Mouse (Mus musculus) urinary bladder, postnatal 36 days (tissue): Measurements from ENCODE around the gene Olfr624.
"Not testable (repeated sequence)": the region's sequence is repeated elsewhere in the genome, so short reads cannot be mapped to it uniquely, and the experiment has no call there.

Experiments
- DNase-seq, 2 experiments: peaks; one replicate each; pipeline ENCODE4 v3.0.0; 2022; ENCODE audit warnings: low spot score in 2 of 2, mixed read lengths in 1 of 2

Olfr624 gene

GRCm38 (mm10) chr7:103671091-103671490 is at the start of gene Olfr624:
Olfr624 (minus strand) TSS chr7:103671191.
- no peak for DNase-seq

- DNase-seq, result not testable (repeated sequence)
Measured at GRCm38 (mm10) chr7:103716398-103716797, 45.4 kb upstream of the Olfr624 start.

- no peak for DNase-seq
Measured at GRCm38 (mm10) chr7:103714371-103714770, 43.4 kb upstream of the Olfr624 start, which contains the start of gene Olfr243. Olfr243 (plus strand) TSS chr7:103714671.

GRCm38 (mm10) chr7:103712024-103712423 is 41.0 kb upstream of the Olfr624 start:
- no peak for DNase-seq

DNA sequence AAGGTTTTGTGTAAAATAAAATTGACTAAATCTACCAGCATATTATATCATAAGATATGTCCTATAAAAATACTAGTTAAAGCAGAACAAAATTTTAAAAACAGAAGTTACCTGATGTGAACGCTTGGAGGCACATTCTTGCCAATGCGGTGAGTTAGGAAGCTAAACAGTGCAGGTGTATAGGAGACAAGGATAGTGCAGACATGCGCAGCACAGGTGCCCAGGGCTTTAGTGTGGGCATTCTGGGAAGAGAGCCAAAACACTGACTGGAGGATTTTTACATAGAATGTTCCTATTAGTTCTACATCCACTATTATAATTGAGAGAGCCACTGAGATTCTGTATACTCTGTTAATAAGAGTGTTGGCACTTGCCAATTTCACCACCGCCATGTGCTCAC is 28.5 kb upstream of the Olfr624 start:
- DNase-seq, result no peak

DNA sequence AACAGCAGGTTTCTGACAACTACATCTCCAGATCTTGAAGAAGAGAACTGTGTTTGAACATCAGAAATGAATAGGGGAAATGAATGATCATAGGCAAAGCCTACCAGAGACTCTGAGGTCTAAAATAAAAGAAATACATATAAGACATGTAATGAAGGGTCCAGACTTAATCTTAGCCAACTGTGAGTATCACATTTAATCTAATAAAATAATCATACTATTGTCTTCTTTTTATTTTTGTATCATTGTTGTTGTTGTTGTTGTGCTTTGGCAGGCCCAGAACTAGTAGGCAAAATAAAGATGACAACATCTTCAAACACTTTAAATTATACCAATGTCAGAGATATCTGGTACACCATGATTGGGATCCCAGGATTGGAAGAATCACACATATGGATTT is 11.4 kb upstream of the Olfr624 start, which contains the start of gene Olfr625-ps1:
Gene Olfr625-ps1 (plus strand): TSS at position 301 of the 400 bp plus-strand sequence.
- no peak for DNase-seq

DNA sequence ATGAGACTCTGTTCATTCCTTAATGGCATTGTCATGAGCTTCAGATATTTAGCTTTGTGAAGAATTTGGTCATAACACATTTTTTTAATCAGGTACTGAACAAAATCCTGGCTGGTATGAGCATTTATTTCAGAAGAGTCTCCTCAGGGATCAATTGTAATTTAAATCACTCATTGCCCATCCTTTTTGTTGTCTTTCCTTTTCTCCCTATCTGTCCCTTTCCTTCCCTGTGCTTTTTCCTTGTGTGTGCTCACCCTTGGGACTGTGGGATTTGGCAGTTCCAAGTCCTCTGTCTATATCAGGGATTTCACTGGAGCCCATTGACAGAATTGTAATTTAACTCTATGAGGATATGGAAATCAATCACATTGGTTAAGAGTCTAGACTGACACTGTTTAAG is 7.4 kb downstream of the Olfr624 start, which contains the start of gene Olfr623:
Gene Olfr623 (minus strand): TSS at position 101 of the 400 bp plus-strand sequence.
- no peak for DNase-seq

- DNase-seq, result no peak
Measured at GRCm38 (mm10) chr7:103644070-103644469, 26.9 kb downstream of the Olfr624 start.

GRCm38 (mm10) chr7:103642602-103643001 is 28.4 kb downstream of the Olfr624 start, which contains the start of gene Olfr622:
Olfr622 (minus strand) TSS chr7:103642702.
- DNase-seq, result no peak

- no peak for DNase-seq
Measured at GRCm38 (mm10) chr7:103636795-103637194, 34.2 kb downstream of the Olfr624 start.
